Mouse (Mus musculus): Measurements from ENCODE around the gene Kti12. TPM values are rescaled to one million over a fixed set of nuclear protein-coding genes. Genes with fewer than 3 reads are reported as not detected.
A peak's percentile ranks its signal among the peaks of the same experiment; 100 is the strongest.

Gene Kti12
- polyA plus RNA-seq, 1 experiment from 2014 or later, result 35.1 TPM

GRCm38 (mm10) chr4:108834115-108834970 lies 13.2 kb upstream of the Kti12 start, which contains the start of gene Txndc12:
Gene Txndc12, plus strand, starts transcription at chr4:108834601.
- Histone ChIP-seq H3K27ac (peak within 1 kb of the TSS; percentile 100), H3K4me2 (peak within 1 kb of the TSS; percentile 72), H3K9ac (peak within 1 kb of the TSS; percentile 98), H3K4me1 (peaks cover 39% of the 10 kb centered on the region), H3K27me3 (no peaks in the 10 kb centered on the region), H3K9me3 (replicated peaks) (no peaks in the 10 kb centered on the region), H3K36me3 (ENCODE audit: poor library complexity, severe bottlenecking) (peaks cover 11% of the 10 kb centered on the region), H3K4me3 (peak within 1 kb of the TSS; percentile 77)
- WGBS, result under 1% methylated on average over 34 of the region's 34 CpGs
- peak; percentile 79 for ATAC-seq

GRCm38 (mm10) chr4:108834971-108835311 lies 12.6 kb upstream of the Kti12 start:
- no peak for ATAC-seq
- peak overlapping the region; percentile 72 for H3K4me2 ChIP-seq
- H3K27me3 ChIP-seq, result no peaks in the 10 kb centered on the region
- H3K4me1 ChIP-seq, result peaks cover 39% of the 10 kb centered on the region
- H3K9me3 ChIP-seq (replicated peaks), result no peaks in the 10 kb centered on the region
- peak overlapping the region; percentile 80 for H3K9ac ChIP-seq
- peak overlapping the region; percentile 100 for H3K27ac ChIP-seq
- H3K36me3 ChIP-seq (ENCODE audit: poor library complexity, severe bottlenecking), result peaks cover 5% of the 10 kb centered on the region
- 1% methylated on average over 15 of the region's 15 CpGs for WGBS
- H3K4me3 ChIP-seq, result peak overlapping the region; percentile 77

- H3K4me3 ChIP-seq, result peak overlapping the region; percentile 77
- H3K4me1 ChIP-seq, result peaks cover 39% of the 10 kb centered on the region
- no peaks in the 10 kb centered on the region for H3K27me3 ChIP-seq
- H3K9ac ChIP-seq, result peak overlapping the region; percentile 80
- H3K36me3 ChIP-seq (ENCODE audit: poor library complexity, severe bottlenecking), result peaks cover 3% of the 10 kb centered on the region; the same call in 1 of the 2 replicates
- no peak for ATAC-seq
- H3K9me3 ChIP-seq (replicated peaks), result no peaks in the 10 kb centered on the region
- peak overlapping the region; percentile 72 for H3K4me2 ChIP-seq
- 73% methylated on average over 3 of the region's 3 CpGs for whole genome bisulfite sequencing
- peak overlapping the region; percentile 100 for H3K27ac ChIP-seq
Measured at GRCm38 (mm10) chr4:108835496-108835895, 12.1 kb upstream of the Kti12 start.

GRCm38 (mm10) chr4:108838031-108838430 lies 9.6 kb upstream of the Kti12 start:
- Histone ChIP-seq H3K9me3 (replicated peaks) (no peaks in the 10 kb centered on the region), H3K4me1 (peaks cover 21% of the 10 kb centered on the region), H3K36me3 (ENCODE audit: poor library complexity, severe bottlenecking) (peaks cover 10% of the 10 kb centered on the region; the same call in 1 of the 2 replicates), H3K4me3 (no peak overlapping the region), H3K27me3 (no peaks in the 10 kb centered on the region), H3K4me2 (no peak overlapping the region), H3K9ac (no peak overlapping the region), H3K27ac (no peak overlapping the region)
- ATAC-seq, result no peak
- 86% methylated on average over 4 of the region's 4 CpGs for WGBS

GRCm38 (mm10) chr4:108841920-108842578 lies 5.5 kb upstream of the Kti12 start:
- H3K9me3 ChIP-seq (replicated peaks), result no peaks in the 10 kb centered on the region
- peaks cover 10% of the 10 kb centered on the region; the same call in 1 of the 2 replicates for H3K36me3 ChIP-seq (ENCODE audit: poor library complexity, severe bottlenecking)
- H3K4me3 ChIP-seq, result no peak overlapping the region
- H3K4me2 ChIP-seq, result no peak overlapping the region
- H3K27ac ChIP-seq, result no peak overlapping the region
- ATAC-seq, result no peak
- H3K27me3 ChIP-seq, result no peaks in the 10 kb centered on the region
- peaks cover 2% of the 10 kb centered on the region for H3K4me1 ChIP-seq
- no peak overlapping the region for H3K9ac ChIP-seq
- 89% methylated on average over 7 of the region's 7 CpGs for WGBS

GRCm38 (mm10) chr4:108843336-108843735 lies 4.2 kb upstream of the Kti12 start:
- Histone ChIP-seq H3K4me2 (no peak overlapping the region), H3K9ac (no peak overlapping the region), H3K36me3 (ENCODE audit: poor library complexity, severe bottlenecking) (peaks cover 10% of the 10 kb centered on the region; the same call in 1 of the 2 replicates), H3K4me1 (peaks cover 6% of the 10 kb centered on the region), H3K4me3 (no peak overlapping the region), H3K9me3 (replicated peaks) (no peaks in the 10 kb centered on the region), H3K27ac (no peak overlapping the region), H3K27me3 (no peaks in the 10 kb centered on the region)
- no peak for ATAC-seq

- 93% methylated on average over 5 of the region's 5 CpGs for WGBS
- no peak overlapping the region for H3K4me3 ChIP-seq
- H3K9me3 ChIP-seq (replicated peaks), result no peaks in the 10 kb centered on the region
- H3K4me1 ChIP-seq, result peaks cover 26% of the 10 kb centered on the region
- ATAC-seq, result no peak
- H3K27me3 ChIP-seq, result no peaks in the 10 kb centered on the region
- H3K27ac ChIP-seq, result no peak overlapping the region
- H3K36me3 ChIP-seq (ENCODE audit: poor library complexity, severe bottlenecking), result peaks cover 10% of the 10 kb centered on the region
- no peak overlapping the region for H3K9ac ChIP-seq
- H3K4me2 ChIP-seq, result no peak overlapping the region
Measured at GRCm38 (mm10) chr4:108845824-108846569, 1.6 kb upstream of the Kti12 start.

GRCm38 (mm10) chr4:108848505-108848848 lies 892 bp downstream of the Kti12 start, which contains the start of gene A730015C16Rik:
Gene A730015C16Rik, minus strand, starts transcription at chr4:108848619.
- H3K36me3 ChIP-seq (ENCODE audit: poor library complexity, severe bottlenecking), result peaks cover 13% of the 10 kb centered on the region
- H3K9ac ChIP-seq, result peak within 1 kb of the TSS; percentile 87
- WGBS, result 13% methylated on average over 20 of the region's 20 CpGs
- H3K27ac ChIP-seq, result peak within 1 kb of the TSS; percentile 79
- no peaks in the 10 kb centered on the region for H3K9me3 ChIP-seq (replicated peaks)
- H3K4me1 ChIP-seq, result peaks cover 26% of the 10 kb centered on the region
- H3K4me2 ChIP-seq, result peak within 1 kb of the TSS; percentile 97
- H3K4me3 ChIP-seq, result peak within 1 kb of the TSS; percentile 89
- H3K27me3 ChIP-seq, result no peaks in the 10 kb centered on the region
- peak; percentile 22; the same call in 1 of the 2 replicates for ATAC-seq

- 87% methylated on average over 7 of the region's 7 CpGs for WGBS
Measured at GRCm38 (mm10) chr4:108866806-108867205, 19.2 kb downstream of the Kti12 start.

GRCm38 (mm10) chr4:108869730-108870374 lies 22.3 kb downstream of the Kti12 start:
- ATAC-seq, result peak; percentile 85
- Histone ChIP-seq H3K27ac (no peak overlapping the region), H3K9ac (no peak overlapping the region), H3K4me1 (no peaks in the 10 kb centered on the region), H3K4me3 (no peak overlapping the region), H3K27me3 (no peaks in the 10 kb centered on the region), H3K4me2 (no peak overlapping the region), H3K9me3 (replicated peaks) (no peaks in the 10 kb centered on the region), H3K36me3 (ENCODE audit: poor library complexity, severe bottlenecking) (peaks cover under 1% of the 10 kb centered on the region; the same call in 1 of the 2 replicates)
- 34% methylated on average over 10 of the region's 10 CpGs for WGBS

More at GRCm38 (mm10) chr4:108866806-108867205, 19.2 kb downstream of the Kti12 start:
- no peak for ATAC-seq
- Histone ChIP-seq H3K4me1 (no peaks in the 10 kb centered on the region), H3K4me3 (no peak overlapping the region), H3K9ac (no peak overlapping the region), H3K4me2 (no peak overlapping the region), H3K9me3 (replicated peaks) (no peaks in the 10 kb centered on the region), H3K36me3 (ENCODE audit: poor library complexity, severe bottlenecking) (peaks cover 29% of the 10 kb centered on the region), H3K27me3 (no peaks in the 10 kb centered on the region), H3K27ac (no peak overlapping the region)

GRCm38 (mm10) chr4:108873746-108874145 lies 26.2 kb downstream of the Kti12 start:
- Histone ChIP-seq H3K4me3 (no peak overlapping the region), H3K36me3 (ENCODE audit: poor library complexity, severe bottlenecking) (no peaks in the 10 kb centered on the region), H3K4me1 (no peaks in the 10 kb centered on the region), H3K4me2 (no peak overlapping the region), H3K27ac (no peak overlapping the region), H3K9ac (no peak overlapping the region), H3K27me3 (0 out of 2 replicates have a peak, but pooled peaks cover 4% of the 10 kb centered on the region), H3K9me3 (replicated peaks) (no peaks in the 10 kb centered on the region)
- 92% methylated on average over 5 of the region's 5 CpGs for WGBS
- no peak for ATAC-seq
